Mouse (Mus musculus): ENCODE results near the gene Pnp2. TPM values are rescaled to one million over a fixed set of nuclear protein-coding genes. Genes with fewer than 3 reads are reported as not detected.

The Pnp2 gene
- total RNA-seq, 2 experiments from 2014 or later, result 0.47 TPM; not detected in 1

- peak overlapping the region; percentile 75 for H3K27ac ChIP-seq
- no peak for TF ChIP-seq CTCF (IDR thresholded peaks at IDR 0.05)
- no peak for DNase-seq
- H3K4me3 ChIP-seq, result no peak overlapping the region
- intact Hi-C loops (cut with DNase I), result no loop called here
These were observed 41.3 kb downstream of the Pnp2 start for GRCm38 (mm10) chr14:50997088-50997487.

GRCm38 (mm10) chr14:50997999-50998666, 42.3 kb downstream of the Pnp2 start:
- intact Hi-C loops (cut with DNase I), result no loop called here
- Histone ChIP-seq H3K4me3 (no peak overlapping the region), H3K27ac (peak overlapping the region; percentile 75)
- DNase-seq, result no peak
- TF ChIP-seq CTCF (IDR thresholded peaks at IDR 0.05), result no peak

- intact Hi-C loops (cut with DNase I), result no loop called here
- peak within 1 kb of the TSS; percentile 81 for H3K27ac ChIP-seq
- no peak for TF ChIP-seq CTCF (IDR thresholded peaks at IDR 0.05)
- peak within 1 kb of the TSS; percentile 38 for H3K4me3 ChIP-seq
- no peak for DNase-seq
These were observed 51.5 kb downstream of the Pnp2 start, which contains the start of gene Rnase10 for GRCm38 (mm10) chr14:51007152-51007801. Gene Rnase10 (plus strand): TSS chr14:51007751.

- no peak for TF ChIP-seq CTCF (IDR thresholded peaks at IDR 0.05)
- H3K27ac ChIP-seq, result peak overlapping the region; percentile 81
- peak; percentile 72 for DNase-seq
- intact Hi-C loops (cut with DNase I), result no loop called here
- H3K4me3 ChIP-seq, result peak overlapping the region; percentile 38
These were observed 52.3 kb downstream of the Pnp2 start for GRCm38 (mm10) chr14:51007914-51008713.

GRCm38 (mm10) chr14:51008781-51009180, 53.0 kb downstream of the Pnp2 start:
- intact Hi-C loops (cut with DNase I), result no loop called here
- Histone ChIP-seq H3K27ac (peak overlapping the region; percentile 81), H3K4me3 (peak overlapping the region; percentile 38)
- TF ChIP-seq CTCF (IDR thresholded peaks at IDR 0.05), result no peak
- DNase-seq, result no peak

- no peak for DNase-seq
- H3K27ac ChIP-seq, result peak overlapping the region; percentile 81
- no peak overlapping the region for H3K4me3 ChIP-seq
- intact Hi-C loops (cut with DNase I), result no loop called here
- TF ChIP-seq CTCF (IDR thresholded peaks at IDR 0.05), result no peak
These were observed 53.8 kb downstream of the Pnp2 start for GRCm38 (mm10) chr14:51009572-51009971.

Other genes starting within 250 kb of the Pnp2 start
- gene Olfr748, start 248.6 kb upstream of the Pnp2 start, total RNA-seq (2021), result not detected
- gene Olfr749, start 210.9 kb upstream of the Pnp2 start, total RNA-seq (2021), result not detected
- 1 to 10 TPM; 6.2 to 6.4 TPM for gene Ttc5, start 170.5 kb upstream of the Pnp2 start, total RNA-seq (2021)
- not detected for gene Ccnb1ip1, start 148.3 kb upstream of the Pnp2 start, total RNA-seq (2021)
- 10 to 100 TPM; 10.2 TPM for gene Parp2, start 148.2 kb upstream of the Pnp2 start, total RNA-seq (2021)
- gene Tep1, start 85.4 kb upstream of the Pnp2 start, total RNA-seq (2021), result 1 to 10 TPM; 6.6 to 9.5 TPM
- gene Klhl33, start 58.5 kb upstream of the Pnp2 start, total RNA-seq (2021), result 10 to 100 TPM; 68.8 to 76.8 TPM
- gene Osgep, start 31.1 kb upstream of the Pnp2 start, total RNA-seq (2021), result 10 to 100 TPM; 45.3 to 63.1 TPM
- 10 to 100 TPM; 28.0 to 28.1 TPM for gene Apex1, start 31.0 kb upstream of the Pnp2 start, total RNA-seq (2021)
- gene Pip4p1, start 25.1 kb upstream of the Pnp2 start, total RNA-seq (2021), result 10 to 100 TPM; 16.2 to 16.6 TPM
- gene Pnp, start 24.9 kb upstream of the Pnp2 start, total RNA-seq (2021), result 1 to 10 TPM; 3.6 to 5.9 TPM
- gene Gm49342, start 11.5 kb upstream of the Pnp2 start, total RNA-seq (2021), result 1 to 10 TPM; 2.9 to 7.8 TPM
- gene Rnase10, start 51.8 kb downstream of the Pnp2 start, total RNA-seq (2021), result not detected
- gene Rnase9, start 85.9 kb downstream of the Pnp2 start, total RNA-seq (2021), result not detected
- gene Rnase11, start 94.2 kb downstream of the Pnp2 start, total RNA-seq (2021), result not detected
- gene Rnase12, start 101.7 kb downstream of the Pnp2 start, total RNA-seq (2021), result not detected
- not detected for gene Olfr750, start 118.4 kb downstream of the Pnp2 start, total RNA-seq (2021)
- gene Rnase4, start 135.1 kb downstream of the Pnp2 start, total RNA-seq (2021), result 10 to 100 TPM; 34.6 to 40.1 TPM
- 1 to 10 TPM; 4.0 TPM for gene Ang, start 135.2 kb downstream of the Pnp2 start, total RNA-seq (2021)
- not detected for gene Eddm3b, start 158.4 kb downstream of the Pnp2 start, total RNA-seq (2021)
- under 1 TPM in 1 of 2 experiments, not detected in 1; 0.64 TPM for gene Rnase6, start 167.9 kb downstream of the Pnp2 start, total RNA-seq (2021)
- gene Rnase1, start 190.8 kb downstream of the Pnp2 start, total RNA-seq (2021), result not detected
- gene Rnase2b, start 206.3 kb downstream of the Pnp2 start, total RNA-seq (2021), result not detected
- not detected for gene Ang2, start 243.2 kb downstream of the Pnp2 start, total RNA-seq (2021)
- not detected for gene Ear14, start 247.4 kb downstream of the Pnp2 start, total RNA-seq (2021)